Mouse (Mus musculus) limb, embryonic 11.5 days (tissue): ENCODE data around the gene Dpy19l1. TPM values are rescaled to one million over a fixed set of nuclear protein-coding genes. Genes with fewer than 3 reads are reported as not detected.
A peak's percentile ranks its signal among the peaks of the same experiment; 100 is the strongest.

ENCODE experiments used
- ATAC-seq: fragments of 200-750 bp; cut with Nextera tagmentation; 2 replicates; pipeline ENCODE4 v1.8.0; 2017; ENCODE audit warnings: low read depth; ENCODE audit not compliant: insufficient number of reproducible peaks, low FRiP score, low TSS enrichment
- DNase-seq: peaks from one replicate; pipeline ENCODE4 v3.0.0-alpha.2; 2015; ENCODE audit warnings: low spot score
- H3K27ac ChIP-seq: fragments of 300-500 bp; sonication (generic); replicated peaks from 2 replicates; pipeline ENCODE4 v1.5.1; 2014; ENCODE audit warnings: low read depth, mild to moderate bottlenecking, low read length
- H3K27me3 ChIP-seq: fragments of 300-500 bp; sonication (generic); 2 replicates; pipeline ENCODE4 v1.6.1; 2014; ENCODE audit warnings: mild to moderate bottlenecking, low read length, mixed read lengths; ENCODE audit not compliant: control insufficient read depth, insufficient read depth
- H3K36me3 ChIP-seq: fragments of 300-500 bp; sonication (generic); 2 replicates; pipeline ENCODE4 v1.6.1; 2014; ENCODE audit warnings: mild to moderate bottlenecking, low read length, moderate library complexity, mixed read lengths; ENCODE audit not compliant: control insufficient read depth, insufficient read depth
- H3K4me1 ChIP-seq: fragments of 300-500 bp; sonication (generic); 2 replicates; pipeline ENCODE4 v1.6.1; 2014; ENCODE audit warnings: low read length, mixed read lengths; ENCODE audit not compliant: control insufficient read depth, insufficient read depth
- H3K4me2 ChIP-seq: fragments of 300-500 bp; sonication (generic); 2 replicates; pipeline ENCODE4 v1.6.1; 2014; ENCODE audit warnings: low read depth, mild to moderate bottlenecking, moderate library complexity; ENCODE audit not compliant: severe bottlenecking
- H3K4me3 ChIP-seq: fragments of 300-500 bp; sonication (generic); 2 replicates; pipeline ENCODE4 v1.5.1; 2014; ENCODE audit warnings: low read depth, low read length
- H3K9ac ChIP-seq: fragments of 300-500 bp; sonication (generic); 2 replicates; pipeline ENCODE4 v1.6.1; 2014; ENCODE audit warnings: mild to moderate bottlenecking, low read length
- H3K9me3 ChIP-seq: fragments of 300-500 bp; sonication (generic); 2 replicates; pipeline ENCODE4 v1.6.1; 2016; ENCODE audit warnings: low read length; ENCODE audit not compliant: control insufficient read depth
- WGBS: fragments of 180-500 bp; shearing (Covaris S2); extraction: QIAGEN DNeasy Blood & Tissue Kit; methylation state at CpG from one replicate; pipeline ENCODE4 v1.1.7; 2014; 5-methylcytosine and 5-hydroxymethylcytosine counted together
- polyA plus RNA-seq: library from polyadenylated mRNA; unstranded; fragments of >200 nt; fragmentation: Nextera tagmentation; extraction: Ambion mirVana; gene quantifications from 2 replicates; pipeline ENCODE4 v1.2.1, GENCODE M21; 2014

Gene Dpy19l1
- polyA plus RNA-seq: 18.7 and 23.0 TPM in 2 replicates

DNA sequence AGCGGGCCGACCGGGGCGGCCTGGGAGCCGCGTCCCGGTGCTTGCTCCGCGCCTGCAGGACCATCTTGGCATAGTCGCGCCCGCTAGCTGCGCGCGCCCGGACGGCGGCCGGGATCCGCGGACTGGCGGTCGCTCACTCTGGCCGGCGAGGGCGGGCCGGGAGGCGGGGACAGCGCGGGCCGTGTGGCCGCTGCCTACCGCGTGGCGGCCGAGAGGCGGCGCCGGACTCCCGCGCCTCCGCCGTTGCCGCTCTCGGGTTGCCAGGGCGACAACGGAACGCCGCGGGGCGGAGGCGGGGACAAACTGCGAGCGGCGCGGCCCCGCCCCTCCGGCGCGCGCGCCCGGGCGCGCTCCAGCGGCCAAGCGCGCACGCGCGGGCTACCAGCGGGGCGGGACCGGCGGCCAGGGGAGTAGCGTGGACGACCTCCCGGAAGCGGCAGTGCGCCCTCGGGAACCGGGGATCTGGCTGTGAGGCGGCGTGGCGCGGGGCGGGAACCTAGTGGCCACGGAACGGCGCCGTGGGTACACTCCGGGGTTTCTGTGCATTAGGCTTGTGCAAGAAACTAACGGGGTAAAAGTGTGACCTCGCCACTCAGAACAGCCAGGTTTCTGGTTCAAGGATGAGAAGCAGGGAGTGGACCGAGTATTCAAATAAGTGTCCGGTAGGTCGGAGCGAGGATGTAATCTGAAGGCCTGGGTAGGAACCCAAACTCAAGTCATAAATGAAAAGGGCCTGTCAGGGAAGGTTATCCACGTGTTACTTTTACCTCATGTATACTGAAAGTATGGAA is at the start of gene Dpy19l1:
Gene Dpy19l1 (minus strand): TSS at position 74 of the 791 bp plus-strand sequence.
- Histone ChIP-seq H3K4me1 (0 out of 2 replicates have a peak, but pooled peaks cover 6% of the 10 kb centered on the region), H3K4me2 (peak within 1 kb of the TSS; percentile 59), H3K9ac (peak within 1 kb of the TSS; percentile 93), H3K4me3 (peak within 1 kb of the TSS; percentile 64), H3K9me3 (no peaks in the 10 kb centered on the region), H3K27me3 (no peaks in the 10 kb centered on the region), H3K36me3 (no peaks in the 10 kb centered on the region; the same call in 1 of the 2 replicates), H3K27ac (peak within 1 kb of the TSS; percentile 82)
- under 1% methylated on average over 88 of the region's 99 CpGs for WGBS
- peak; percentile 93 for DNase-seq
- peak; percentile 96 for ATAC-seq

DNA sequence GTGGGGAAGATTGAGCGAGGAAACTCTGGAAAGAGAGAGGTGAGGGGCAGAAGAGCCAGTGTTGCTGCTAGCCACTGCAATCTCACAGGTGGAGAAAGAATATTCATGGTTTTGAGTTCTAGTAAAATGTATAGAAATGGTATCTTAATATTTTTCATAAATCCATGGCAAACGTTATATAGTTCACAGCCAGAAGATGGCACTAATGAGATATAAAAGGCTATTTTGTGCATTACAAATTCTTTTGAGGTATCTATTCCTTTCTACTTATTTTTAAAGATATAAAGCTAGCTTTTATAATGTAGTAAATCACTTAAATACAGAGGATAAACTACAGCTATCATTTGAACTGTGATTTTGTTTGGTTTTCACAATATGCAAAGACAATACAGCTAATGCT is 35.2 kb upstream of the Dpy19l1 start:
- ATAC-seq: no peak
- Histone ChIP-seq H3K27ac (no peak overlapping the region), H3K9ac (no peak overlapping the region), H3K27me3 (no peaks in the 10 kb centered on the region), H3K4me3 (no peak overlapping the region), H3K36me3 (no peaks in the 10 kb centered on the region), H3K4me2 (no peak overlapping the region), H3K4me1 (no peaks in the 10 kb centered on the region), H3K9me3 (no peaks in the 10 kb centered on the region)
- 42% methylated on average over 2 of the region's 2 CpGs for WGBS
- DNase-seq: no peak

DNA sequence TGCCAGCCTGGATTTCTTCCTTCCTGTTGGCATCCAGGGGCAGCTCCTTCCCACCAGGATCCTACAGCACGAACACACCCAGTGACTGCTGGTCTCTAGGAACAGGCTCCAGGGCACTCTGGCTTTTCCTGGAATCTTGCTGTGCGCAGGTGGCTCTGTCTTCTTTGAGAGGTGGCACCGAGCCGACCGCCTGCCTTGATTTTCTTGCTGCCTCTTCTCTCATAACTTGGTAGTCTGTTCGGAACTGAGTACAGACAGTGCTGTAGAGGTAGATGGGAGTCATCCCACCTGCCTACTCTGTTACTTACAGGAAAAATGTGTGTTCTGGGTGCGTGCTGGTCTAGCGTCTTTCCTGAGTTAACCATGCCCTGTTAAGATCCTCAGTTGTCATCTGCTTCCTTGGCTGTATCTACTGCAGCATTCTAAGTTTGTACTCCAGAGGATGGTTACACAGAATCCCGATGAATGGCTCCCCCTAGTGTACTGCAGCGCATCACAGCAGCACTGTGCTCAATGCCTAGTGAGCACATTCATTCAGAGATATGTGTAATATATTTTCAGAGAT is 13.7 kb upstream of the Dpy19l1 start:
- 63% methylated on average over 10 of the region's 10 CpGs for WGBS

DNA sequence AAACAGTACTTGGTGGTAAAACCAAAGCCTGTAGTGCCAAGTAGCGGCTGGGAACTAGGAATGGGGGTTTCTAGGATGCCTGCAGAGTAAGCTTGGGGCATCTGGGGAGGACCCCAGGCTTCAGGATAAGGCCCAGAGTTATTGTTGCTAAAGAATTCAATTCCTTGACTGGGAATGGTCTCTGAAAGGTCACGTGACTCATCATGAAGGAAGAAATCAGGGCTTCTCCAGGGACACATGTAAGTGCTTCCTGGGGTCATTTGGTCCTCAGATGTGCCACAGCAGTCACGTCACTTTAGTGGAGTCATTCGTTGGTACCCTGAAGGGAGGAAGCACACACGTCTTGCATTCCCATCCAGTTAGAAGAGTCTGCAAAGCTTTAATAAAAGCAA is 11.1 kb upstream of the Dpy19l1 start:
- no peak overlapping the region for H3K27ac ChIP-seq
- no peaks in the 10 kb centered on the region for H3K9me3 ChIP-seq
- ATAC-seq: no peak
- WGBS: 72% methylated on average over 5 of the region's 5 CpGs
- H3K9ac ChIP-seq: no peak overlapping the region
- no peaks in the 10 kb centered on the region for H3K4me1 ChIP-seq
- no peaks in the 10 kb centered on the region for H3K27me3 ChIP-seq
- no peak for DNase-seq
- no peak overlapping the region for H3K4me2 ChIP-seq
- H3K36me3 ChIP-seq: no peaks in the 10 kb centered on the region
- no peak overlapping the region for H3K4me3 ChIP-seq

More for the DNA sequence above, 13.7 kb upstream of the Dpy19l1 start:
- H3K4me3 ChIP-seq: no peak overlapping the region
- no peaks in the 10 kb centered on the region for H3K4me1 ChIP-seq
- H3K36me3 ChIP-seq: no peaks in the 10 kb centered on the region
- ATAC-seq (peak; percentile 47; the same call in 1 of the 2 replicates), DNase-seq (peak; percentile 51)
- no peak overlapping the region for H3K9ac ChIP-seq
- H3K4me2 ChIP-seq: no peak overlapping the region
- no peaks in the 10 kb centered on the region for H3K27me3 ChIP-seq
- H3K27ac ChIP-seq: no peak overlapping the region
- no peaks in the 10 kb centered on the region for H3K9me3 ChIP-seq

DNA sequence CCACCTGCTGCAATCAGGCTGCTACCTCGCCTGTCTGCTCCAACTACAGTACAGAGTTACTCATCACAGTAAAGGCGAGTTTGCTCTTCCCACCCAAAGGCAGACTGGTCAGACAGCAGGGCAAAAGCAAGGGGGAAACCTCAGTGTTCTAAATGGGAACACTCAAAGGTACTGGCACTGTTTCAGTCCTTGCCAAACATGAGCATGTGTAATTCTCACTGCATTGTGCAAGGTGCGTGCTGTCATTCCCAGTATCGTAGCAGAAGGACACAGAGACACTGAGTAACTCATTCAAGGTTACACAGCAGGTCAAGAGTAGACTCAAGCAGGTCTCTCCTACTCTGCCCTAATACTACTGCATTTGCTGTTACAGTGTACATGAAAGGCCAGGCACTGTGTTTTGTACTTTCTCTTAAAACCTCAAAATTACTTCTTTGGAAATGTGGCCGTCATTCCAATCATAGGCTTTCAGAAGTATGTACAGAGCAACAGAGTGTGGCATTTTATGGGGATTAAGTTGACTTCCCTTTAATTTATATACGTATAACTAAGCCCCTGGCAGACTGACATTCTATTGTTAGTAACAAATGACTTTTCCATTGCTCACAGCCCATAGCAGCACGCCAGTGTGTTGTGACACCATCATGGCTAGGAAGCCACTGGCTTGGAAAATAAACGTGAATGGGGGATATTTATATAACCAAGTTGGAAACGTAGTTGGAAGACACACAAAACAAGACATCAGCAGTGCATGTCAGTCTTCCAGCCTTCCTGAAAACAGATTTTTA is 10.5 kb upstream of the Dpy19l1 start:
- H3K9ac ChIP-seq: no peak overlapping the region
- DNase-seq: no peak
- no peaks in the 10 kb centered on the region for H3K27me3 ChIP-seq
- H3K4me2 ChIP-seq: no peak overlapping the region
- WGBS: 80% methylated on average over 9 of the region's 9 CpGs
- H3K36me3 ChIP-seq: no peaks in the 10 kb centered on the region
- H3K27ac ChIP-seq: no peak overlapping the region
- ATAC-seq: no peak
- H3K4me3 ChIP-seq: no peak overlapping the region
- H3K4me1 ChIP-seq: no peaks in the 10 kb centered on the region
- no peaks in the 10 kb centered on the region for H3K9me3 ChIP-seq

DNA sequence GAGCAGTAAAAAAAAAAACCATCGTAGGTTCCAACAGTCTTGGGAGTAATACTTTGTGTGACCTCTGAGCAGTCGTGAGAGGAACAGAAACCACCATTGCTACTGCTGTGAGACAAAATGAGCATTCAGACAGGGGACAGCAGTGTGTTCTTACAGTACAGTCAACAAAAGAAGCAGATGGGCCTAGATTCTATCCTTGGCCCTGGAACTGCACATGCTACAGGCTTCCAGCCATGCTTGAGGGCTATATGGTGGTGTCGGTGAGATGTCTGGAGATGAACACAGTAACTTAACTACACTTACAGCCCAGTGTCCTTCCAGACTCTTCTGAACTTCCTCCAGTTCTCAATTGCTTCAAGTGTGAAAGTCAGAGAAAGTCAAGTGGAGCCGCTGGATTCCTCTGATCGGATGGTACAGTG is 9.2 kb upstream of the Dpy19l1 start:
- WGBS: 94% methylated on average over 5 of the region's 5 CpGs
- no peak overlapping the region for H3K27ac ChIP-seq
- ATAC-seq: no peak

DNA sequence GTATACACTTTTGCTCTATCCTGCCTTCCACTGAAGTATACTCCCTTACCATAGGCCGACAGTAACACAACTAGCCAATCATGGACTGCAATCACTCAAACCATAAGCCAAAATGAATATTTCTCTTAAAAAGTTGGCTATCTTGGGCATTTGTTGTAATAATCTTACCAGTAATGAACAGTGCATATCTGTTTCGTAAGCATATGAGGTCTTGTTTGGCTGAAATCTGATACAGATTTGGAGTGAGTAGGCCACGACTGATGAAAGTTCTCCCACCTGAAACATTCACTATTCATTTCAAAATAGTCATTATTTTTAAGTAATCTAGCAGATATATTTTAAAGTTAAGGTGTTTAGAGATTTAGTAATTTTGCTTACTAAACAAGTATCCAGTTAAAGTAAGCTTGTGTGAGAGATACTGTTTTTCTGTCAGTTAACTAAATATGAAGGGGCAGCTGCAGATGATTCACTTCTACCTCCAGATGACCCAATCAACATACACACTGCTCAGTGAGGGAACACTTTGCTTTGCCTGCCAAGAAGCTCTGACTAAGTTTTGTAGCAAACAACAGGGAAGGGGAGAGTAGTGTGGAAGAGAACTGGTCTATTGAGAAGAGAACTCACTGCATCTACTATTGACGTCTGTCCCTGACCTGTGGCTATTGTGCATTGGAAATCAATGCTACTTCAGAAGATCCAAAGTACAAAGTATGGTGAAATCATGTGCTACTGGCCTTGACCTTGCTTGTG is 8.6 kb upstream of the Dpy19l1 start:
- H3K9ac ChIP-seq: no peak overlapping the region
- no peaks in the 10 kb centered on the region for H3K4me1 ChIP-seq
- H3K27ac ChIP-seq: no peak overlapping the region
- H3K36me3 ChIP-seq: no peaks in the 10 kb centered on the region
- no peak overlapping the region for H3K4me3 ChIP-seq
- 89% methylated on average over 4 of the region's 4 CpGs for WGBS
- H3K9me3 ChIP-seq: no peaks in the 10 kb centered on the region
- no peak for DNase-seq
- ATAC-seq: no peak
- H3K27me3 ChIP-seq: no peaks in the 10 kb centered on the region
- no peak overlapping the region for H3K4me2 ChIP-seq

More for the DNA sequence above, 9.2 kb upstream of the Dpy19l1 start:
- DNase-seq: no peak
- Histone ChIP-seq H3K4me2 (no peak overlapping the region), H3K4me1 (no peaks in the 10 kb centered on the region), H3K4me3 (no peak overlapping the region), H3K9ac (no peak overlapping the region), H3K27me3 (no peaks in the 10 kb centered on the region), H3K9me3 (no peaks in the 10 kb centered on the region), H3K36me3 (no peaks in the 10 kb centered on the region)

DNA sequence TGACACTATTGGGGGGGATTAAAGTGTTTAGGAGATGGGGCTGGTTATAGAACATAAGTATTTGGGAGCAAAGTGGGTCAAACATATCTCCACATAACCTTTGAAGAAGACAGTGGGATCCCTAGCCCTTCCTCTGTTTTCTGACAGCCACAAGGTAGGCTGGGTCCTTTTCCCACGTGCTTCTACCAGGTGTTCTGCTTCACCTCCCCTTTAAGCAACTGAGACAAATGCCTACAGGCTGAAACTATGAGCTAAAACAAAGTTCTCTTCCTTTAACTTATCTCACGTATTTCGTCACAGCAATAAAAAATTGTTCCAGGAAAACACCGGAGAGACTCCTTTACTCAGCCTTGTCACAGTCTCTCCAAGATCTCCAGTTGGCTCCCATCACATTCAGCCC is 5.9 kb upstream of the Dpy19l1 start:
- no peak for ATAC-seq

More for the DNA sequence above, 5.9 kb upstream of the Dpy19l1 start:
- H3K27me3 ChIP-seq: no peaks in the 10 kb centered on the region
- H3K4me3 ChIP-seq: no peak overlapping the region
- H3K36me3 ChIP-seq: no peaks in the 10 kb centered on the region
- no peak overlapping the region for H3K9ac ChIP-seq
- WGBS: 89% methylated on average over 4 of the region's 4 CpGs
- H3K4me1 ChIP-seq: no peaks in the 10 kb centered on the region
- no peak overlapping the region for H3K27ac ChIP-seq
- no peak overlapping the region for H3K4me2 ChIP-seq
- DNase-seq: no peak
- no peaks in the 10 kb centered on the region for H3K9me3 ChIP-seq
